Mouse (Mus musculus) myocyte (in vitro differentiated cells): ENCODE measurements around the gene Tpgs1.

Source experiments
- CEBPB ChIP-seq: IDR thresholded peaks from 2 replicates; pipeline ENCODE4 v1.6.1; 2011; ENCODE audit warnings: mild to moderate bottlenecking, moderate library complexity; ENCODE audit not compliant: poor library complexity, insufficient read depth, severe bottlenecking
- E2F4 ChIP-seq: IDR thresholded peaks from one replicate; pipeline ENCODE4 v1.6.1; 2011; ENCODE audit warnings: mild to moderate bottlenecking, control low read depth, moderate library complexity; ENCODE audit not compliant: insufficient read depth
- MAX ChIP-seq: IDR thresholded peaks from one replicate; pipeline ENCODE4 v1.6.1; 2011; ENCODE audit warnings: low read depth, mild to moderate bottlenecking, control low read depth
- MYOG ChIP-seq, 3 experiments: IDR thresholded peaks; one replicate each; pipeline ENCODE4 v1.6.1; 2011; ENCODE audit warnings: control low read depth in 2 of 3, low read depth in 2 of 3, mild to moderate bottlenecking in 2 of 3; ENCODE audit not compliant: insufficient read length in 2 of 3, control insufficient read depth in 1 of 3, insufficient read depth in 1 of 3
- POLR2A ChIP-seq: IDR thresholded peaks from one replicate; pipeline ENCODE4 v1.6.1; 2011; ENCODE audit warnings: low read depth, mild to moderate bottlenecking, control low read depth, moderate library complexity; ENCODE audit not compliant: insufficient read length
- POLR2AphosphoS2 ChIP-seq: IDR thresholded peaks from one replicate; pipeline ENCODE4 v1.6.1; 2011; ENCODE audit warnings: low read depth, control low read depth; ENCODE audit not compliant: insufficient read length
- REST ChIP-seq: IDR thresholded peaks from one replicate; pipeline ENCODE4 v1.6.1; 2011; ENCODE audit warnings: mild to moderate bottlenecking, control low read depth, moderate library complexity; ENCODE audit not compliant: insufficient read depth, insufficient read length
- USF1 ChIP-seq: IDR thresholded peaks from one replicate; pipeline ENCODE4 v1.6.1; 2011; ENCODE audit warnings: low read depth, mild to moderate bottlenecking, control low read depth, moderate library complexity

DNA sequence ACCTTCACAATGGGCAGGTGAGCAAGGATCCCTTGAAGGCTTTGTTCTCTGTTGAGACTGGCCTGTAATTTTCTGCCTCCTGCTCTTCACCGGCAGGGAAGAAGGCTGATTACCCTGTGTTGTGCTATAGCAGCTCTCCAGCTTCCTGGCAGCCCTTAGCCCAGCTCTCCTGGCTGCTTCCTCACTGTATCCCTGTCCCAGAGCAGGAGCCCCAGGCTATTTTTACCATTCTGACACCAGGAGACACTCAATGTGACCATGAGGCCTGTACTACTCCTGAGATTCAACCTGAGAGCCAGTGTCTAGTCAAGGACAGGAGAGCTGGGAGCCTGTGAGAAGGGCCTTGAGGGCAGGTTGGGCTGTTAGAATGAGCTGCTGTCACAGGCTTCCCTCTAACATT lies 17.5 kb downstream of the Tpgs1 start:
- TF ChIP-seq MYOG (IDR thresholded peaks at IDR 0.05; ENCODE audit: control insufficient read depth in 1 of 3, insufficient read depth in 1 of 3, insufficient read length in 2 of 3, low read depth in 2 of 3) (no peak), POLR2A (no peak), USF1 (no peak), MAX (no peak), E2F4 (no peak), POLR2AphosphoS2 (no peak), CEBPB (no peak), REST (no peak)
